Mouse (Mus musculus): ENCODE measurements at regions not wholly inside any gene's neighbourhood (a gene's known extent, or its start where the extent isn't known, plus 50 kb on each side); places are given as distances from the start of the nearest gene placed in this dataset.

GRCm38 (mm10) chr13:55950773-55951172 is 114.8 kb upstream of the Pitx1 start:
- TF ChIP-seq CTCF (IDR thresholded peaks at IDR 0.05; ENCODE audit: extremely low read depth, insufficient read depth, low read length) (no peak), POLR2A (IDR thresholded peaks at IDR 0.05; ENCODE audit: extremely low read depth, insufficient read depth, low read length) (no peak)
